Mouse (Mus musculus): ENCODE measurements around the gene 2410137M14Rik. TPM values are rescaled to one million over a fixed set of nuclear protein-coding genes. Genes with fewer than 3 reads are reported as not detected.

The 2410137M14Rik gene
- polyA plus RNA-seq, 1 experiment from 2014 or later, result not detected

DNA sequence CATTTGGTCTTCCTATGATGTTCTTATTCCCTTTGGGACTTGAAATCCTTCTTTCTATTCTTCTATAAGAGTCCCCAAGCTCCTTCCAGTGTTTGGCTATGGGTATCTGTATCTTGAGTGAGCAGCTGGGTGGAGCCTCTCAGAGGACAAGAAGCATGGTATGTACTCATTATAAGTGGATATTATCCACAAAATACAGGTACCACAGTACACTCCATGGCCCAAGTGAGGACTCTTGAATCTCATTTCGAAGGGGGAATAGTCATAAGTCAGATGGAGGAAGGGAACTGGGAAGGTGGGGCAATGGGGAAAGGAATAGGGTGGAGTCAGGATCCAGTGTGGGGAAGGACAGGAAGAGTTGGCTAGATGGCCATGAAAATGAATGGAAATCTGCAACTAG lies 28.0 kb downstream of the 2410137M14Rik start:
- Histone ChIP-seq H3K27ac (replicated peaks in 1 of 2; ENCODE audit: control insufficient read depth in 1 of 2, insufficient read depth in 1 of 2, low read depth in 2 of 2, low read length in 2 of 2) (no peak overlapping the region), H3K4me2 (ENCODE audit: low read length) (no peak overlapping the region), H3K9ac (ENCODE audit: low read length) (no peak overlapping the region), H3K9me3 (ENCODE audit: control insufficient read depth, low read length) (no peaks in the 10 kb centered on the region), H3K4me1 (ENCODE audit: control insufficient read depth in 2 of 2, insufficient read depth in 2 of 2, low read length in 2 of 2) (peaks cover 4 to 14% of the 10 kb centered on the region in 2 experiments), H3K4me3 (ENCODE audit: control insufficient read depth in 1 of 2, insufficient read depth in 1 of 2, low read depth in 1 of 2, low read length in 2 of 2) (no peak overlapping the region), H3K27me3 (ENCODE audit: control insufficient read depth, insufficient read depth, low read length) (no peaks in the 10 kb centered on the region), H3K36me3 (ENCODE audit: control insufficient read depth, insufficient read depth, low read length) (peaks cover 45% of the 10 kb centered on the region)
- 88% methylated on average over 1 of the region's 1 CpGs for WGBS
- no peak for ATAC-seq (ENCODE audit: insufficient number of reproducible peaks, insufficient read depth, low FRiP score, low read depth)

DNA sequence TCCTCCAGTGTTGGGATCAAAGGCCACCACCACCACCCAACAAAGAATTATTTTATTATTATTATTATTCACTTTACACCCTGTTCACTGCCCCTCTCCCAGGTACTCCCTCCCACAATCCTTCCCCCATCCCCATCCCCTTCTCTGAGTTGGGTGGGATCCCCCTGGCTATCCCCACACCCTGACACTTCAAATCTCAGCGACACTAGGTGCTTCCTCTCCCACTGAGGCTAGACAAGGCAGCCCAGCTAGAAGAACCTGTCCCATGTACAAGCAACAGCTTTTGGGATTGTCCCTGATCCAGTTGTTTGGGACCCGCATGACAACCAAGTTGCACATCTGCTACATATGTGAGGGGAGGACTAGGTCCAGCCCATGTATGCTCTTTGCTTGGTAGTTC lies 28.4 kb downstream of the 2410137M14Rik start:
- H3K27me3 ChIP-seq (ENCODE audit: control insufficient read depth, insufficient read depth, low read length), result no peaks in the 10 kb centered on the region
- H3K4me2 ChIP-seq (ENCODE audit: low read length), result no peak overlapping the region
- H3K36me3 ChIP-seq (ENCODE audit: control insufficient read depth, insufficient read depth, low read length), result peaks cover 45% of the 10 kb centered on the region
- 76% methylated on average over 2 of the region's 2 CpGs for WGBS
- no peak for ATAC-seq (ENCODE audit: insufficient number of reproducible peaks, insufficient read depth, low FRiP score, low read depth)
- peaks cover 3 to 14% of the 10 kb centered on the region in 2 experiments for H3K4me1 ChIP-seq (ENCODE audit: control insufficient read depth in 2 of 2, insufficient read depth in 2 of 2, low read length in 2 of 2)
- no peak overlapping the region for H3K9ac ChIP-seq (ENCODE audit: low read length)
- no peaks in the 10 kb centered on the region for H3K9me3 ChIP-seq (ENCODE audit: control insufficient read depth, low read length)
- H3K27ac ChIP-seq (replicated peaks in 1 of 2; ENCODE audit: control insufficient read depth in 1 of 2, insufficient read depth in 1 of 2, low read depth in 2 of 2, low read length in 2 of 2), result no peak overlapping the region
- no peak overlapping the region for H3K4me3 ChIP-seq (ENCODE audit: control insufficient read depth in 1 of 2, insufficient read depth in 1 of 2, low read depth in 1 of 2, low read length in 2 of 2)

DNA sequence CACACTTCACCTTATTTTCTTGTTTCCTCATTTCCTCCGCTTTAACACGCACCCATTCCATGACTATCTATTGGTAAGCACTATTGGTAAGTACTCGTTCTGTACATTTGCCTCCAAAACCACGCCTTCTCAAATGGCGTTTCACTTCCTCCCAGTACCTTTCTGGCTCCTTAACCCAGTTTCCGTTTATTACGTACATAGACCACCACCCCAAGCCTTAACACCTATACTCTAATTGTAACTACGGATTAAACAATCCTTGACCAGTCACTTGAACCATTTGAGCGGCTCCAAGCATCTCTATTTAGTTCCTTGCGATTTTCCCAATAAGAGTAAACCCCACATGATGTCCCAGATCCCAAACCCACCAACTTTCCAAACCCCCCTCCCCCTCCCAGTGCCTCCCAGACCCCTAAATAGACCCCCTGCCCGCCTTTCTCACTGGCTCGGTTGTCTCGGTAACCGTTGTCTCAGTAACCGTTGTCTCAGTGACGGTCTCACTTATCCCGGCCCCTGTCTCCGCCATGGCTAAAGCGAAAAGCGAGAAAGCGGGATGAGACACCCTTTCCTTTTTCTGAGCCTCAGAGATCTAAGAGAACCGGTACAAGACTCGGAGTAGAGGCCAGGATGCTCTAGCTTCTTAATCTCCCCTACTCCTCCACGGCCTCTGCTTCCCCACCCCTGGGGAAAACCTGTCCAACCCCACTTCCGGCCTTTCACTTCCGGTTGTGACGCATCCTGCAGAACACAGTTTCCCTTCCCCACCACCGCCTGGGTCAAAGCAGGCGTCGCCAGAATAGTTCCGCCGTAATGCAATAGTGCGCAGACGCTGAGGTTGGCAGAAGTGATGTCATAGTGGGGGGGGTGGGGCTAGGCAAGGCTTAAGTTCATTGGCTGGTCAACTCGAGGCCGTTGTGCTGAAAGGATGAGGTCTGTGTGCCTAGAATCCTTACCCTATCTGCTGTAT lies 29.8 kb downstream of the 2410137M14Rik start, which contains the start of gene Ppp1r11:
TSS of gene Ppp1r11 (minus strand) at position 761 of the 967 bp plus-strand sequence.
- peak within 1 kb of the TSS; percentile 66 to 95 for H3K4me3 ChIP-seq (ENCODE audit: control insufficient read depth in 1 of 2, insufficient read depth in 1 of 2, low read depth in 1 of 2, low read length in 2 of 2)
- peak within 1 kb of the TSS; percentile 80 for H3K9ac ChIP-seq (ENCODE audit: low read length)
- H3K9me3 ChIP-seq (ENCODE audit: control insufficient read depth, low read length), result no peaks in the 10 kb centered on the region
- peak within 1 kb of the TSS; percentile 78 for H3K4me2 ChIP-seq (ENCODE audit: low read length)
- WGBS, result 3% methylated on average over 36 of the region's 36 CpGs
- peaks cover 6 to 15% of the 10 kb centered on the region in 2 experiments for H3K4me1 ChIP-seq (ENCODE audit: control insufficient read depth in 2 of 2, insufficient read depth in 2 of 2, low read length in 2 of 2)
- H3K36me3 ChIP-seq (ENCODE audit: control insufficient read depth, insufficient read depth, low read length), result peaks cover 39% of the 10 kb centered on the region
- H3K27me3 ChIP-seq (ENCODE audit: control insufficient read depth, insufficient read depth, low read length), result peaks cover 5% of the 10 kb centered on the region
- peak within 1 kb of the TSS; percentile 62 to 64; a peak in 3 of 4 replicates for H3K27ac ChIP-seq (replicated peaks in 1 of 2; ENCODE audit: control insufficient read depth in 1 of 2, insufficient read depth in 1 of 2, low read depth in 2 of 2, low read length in 2 of 2)
- peak; percentile 98 for ATAC-seq (ENCODE audit: insufficient number of reproducible peaks, insufficient read depth, low FRiP score, low read depth)

DNA sequence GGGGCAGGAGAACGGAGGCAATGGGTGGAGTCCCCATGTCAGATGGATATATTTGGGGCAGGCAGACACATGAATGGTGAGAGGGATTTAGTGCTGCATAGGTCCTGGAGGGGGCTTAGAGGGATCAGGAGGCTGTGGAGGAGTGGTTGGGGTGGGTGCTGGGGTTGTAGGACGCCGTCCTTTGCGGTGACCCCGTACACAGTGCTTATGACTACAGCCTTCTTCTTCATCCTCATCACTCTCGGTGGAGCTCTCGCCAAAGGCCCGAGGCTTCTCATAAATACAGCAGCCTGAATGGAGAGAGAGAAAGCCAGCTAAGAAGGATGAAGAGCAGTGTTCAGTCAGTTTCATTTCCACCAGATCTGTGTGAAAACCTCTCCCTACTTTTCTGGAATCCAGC lies 31.8 kb downstream of the 2410137M14Rik start:
- WGBS, result 97% methylated on average over 8 of the region's 8 CpGs
- ATAC-seq (ENCODE audit: insufficient number of reproducible peaks, insufficient read depth, low FRiP score, low read depth), result no peak
- no peak overlapping the region for H3K4me3 ChIP-seq (ENCODE audit: control insufficient read depth in 1 of 2, insufficient read depth in 1 of 2, low read depth in 1 of 2, low read length in 2 of 2)
- peaks cover 25% of the 10 kb centered on the region for H3K27me3 ChIP-seq (ENCODE audit: control insufficient read depth, insufficient read depth, low read length)
- H3K36me3 ChIP-seq (ENCODE audit: control insufficient read depth, insufficient read depth, low read length), result peaks cover 22% of the 10 kb centered on the region
- no peak overlapping the region for H3K27ac ChIP-seq (replicated peaks in 1 of 2; ENCODE audit: control insufficient read depth in 1 of 2, insufficient read depth in 1 of 2, low read depth in 2 of 2, low read length in 2 of 2)
- no peak overlapping the region for H3K9ac ChIP-seq (ENCODE audit: low read length)
- peaks cover 6 to 15% of the 10 kb centered on the region in 2 experiments for H3K4me1 ChIP-seq (ENCODE audit: control insufficient read depth in 2 of 2, insufficient read depth in 2 of 2, low read length in 2 of 2)
- no peaks in the 10 kb centered on the region for H3K9me3 ChIP-seq (ENCODE audit: control insufficient read depth, low read length)
- no peak overlapping the region for H3K4me2 ChIP-seq (ENCODE audit: low read length)

DNA sequence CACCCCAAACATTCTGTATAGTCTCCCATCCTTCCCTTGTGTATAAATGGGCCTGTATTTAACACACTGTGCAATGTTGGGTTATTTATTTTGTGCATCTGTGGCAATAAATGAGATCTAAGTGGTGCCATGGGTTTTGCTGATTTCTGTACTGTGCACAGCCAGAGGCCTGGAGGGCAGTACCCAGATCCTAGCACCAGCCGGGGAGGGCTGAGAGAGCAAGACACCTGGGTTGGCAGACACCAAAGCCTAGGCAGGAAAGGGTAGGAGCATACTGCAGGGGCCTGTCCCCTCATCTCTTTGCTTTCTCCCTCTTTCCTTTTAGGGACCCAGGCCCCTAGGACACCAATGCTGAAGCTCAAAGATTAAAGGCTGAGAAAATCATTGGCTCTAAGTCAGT lies 32.8 kb downstream of the 2410137M14Rik start:
- Histone ChIP-seq H3K4me1 (ENCODE audit: control insufficient read depth in 2 of 2, insufficient read depth in 2 of 2, low read length in 2 of 2) (peaks cover 6 to 16% of the 10 kb centered on the region in 2 experiments), H3K9me3 (ENCODE audit: control insufficient read depth, low read length) (no peaks in the 10 kb centered on the region), H3K4me2 (ENCODE audit: low read length) (no peak overlapping the region), H3K9ac (ENCODE audit: low read length) (no peak overlapping the region), H3K27ac (replicated peaks in 1 of 2; ENCODE audit: control insufficient read depth in 1 of 2, insufficient read depth in 1 of 2, low read depth in 2 of 2, low read length in 2 of 2) (no peak overlapping the region), H3K27me3 (ENCODE audit: control insufficient read depth, insufficient read depth, low read length) (peaks cover 35% of the 10 kb centered on the region), H3K36me3 (ENCODE audit: control insufficient read depth, insufficient read depth, low read length) (peaks cover 12% of the 10 kb centered on the region), H3K4me3 (ENCODE audit: control insufficient read depth in 1 of 2, insufficient read depth in 1 of 2, low read depth in 1 of 2, low read length in 2 of 2) (no peak overlapping the region)
- no peak for ATAC-seq (ENCODE audit: insufficient number of reproducible peaks, insufficient read depth, low FRiP score, low read depth)
- WGBS, result 78% methylated on average over 1 of the region's 1 CpGs

DNA sequence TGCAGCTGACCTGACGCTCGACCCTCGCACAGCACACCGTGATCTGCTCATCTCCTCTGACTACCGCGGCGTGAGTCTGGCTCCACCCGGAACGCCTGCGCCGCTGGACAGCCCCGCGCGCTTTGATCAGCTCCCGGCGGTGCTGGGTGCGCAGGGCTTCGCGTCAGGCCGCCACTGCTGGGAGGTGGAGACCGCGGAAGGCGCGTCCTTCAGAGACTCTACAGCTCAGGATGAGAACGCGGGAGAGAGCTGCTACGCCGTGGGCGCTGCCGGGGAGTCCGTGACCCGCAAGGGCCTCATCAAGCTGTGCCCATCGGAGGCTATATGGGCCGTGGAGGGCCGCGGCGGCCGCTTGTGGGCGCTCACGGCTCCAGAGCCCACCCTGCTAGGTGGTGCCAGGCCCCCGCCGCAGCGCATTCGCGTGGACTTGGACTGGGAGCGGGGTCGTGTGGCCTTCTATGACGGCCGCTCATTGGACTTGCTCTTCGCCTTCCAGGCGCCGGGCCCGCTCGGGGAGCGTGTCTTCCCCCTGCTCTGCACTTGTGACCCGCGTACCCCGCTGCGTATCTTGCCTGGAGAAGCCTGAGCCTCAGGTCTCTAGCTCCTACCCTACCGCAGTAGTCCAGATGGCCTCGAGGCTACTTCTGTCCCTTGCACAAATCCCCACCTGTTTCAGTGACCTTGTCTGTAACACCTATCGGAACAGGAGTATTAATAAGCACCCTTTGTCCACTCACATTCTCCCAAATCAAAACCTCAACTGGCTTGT lies 33.8 kb downstream of the 2410137M14Rik start:
- Histone ChIP-seq H3K9me3 (ENCODE audit: control insufficient read depth, low read length) (no peaks in the 10 kb centered on the region), H3K4me1 (ENCODE audit: control insufficient read depth in 2 of 2, insufficient read depth in 2 of 2, low read length in 2 of 2) (peaks cover 9 to 23% of the 10 kb centered on the region in 2 experiments), H3K4me3 (ENCODE audit: control insufficient read depth in 1 of 2, insufficient read depth in 1 of 2, low read depth in 1 of 2, low read length in 2 of 2) (peak overlapping the region; percentile 48 to 57), H3K9ac (ENCODE audit: low read length) (peak overlapping the region; percentile 73), H3K27ac (replicated peaks in 1 of 2; ENCODE audit: control insufficient read depth in 1 of 2, insufficient read depth in 1 of 2, low read depth in 2 of 2, low read length in 2 of 2) (no peak overlapping the region), H3K27me3 (ENCODE audit: control insufficient read depth, insufficient read depth, low read length) (peaks cover 45% of the 10 kb centered on the region), H3K36me3 (ENCODE audit: control insufficient read depth, insufficient read depth, low read length) (peaks cover 12% of the 10 kb centered on the region), H3K4me2 (ENCODE audit: low read length) (peak overlapping the region; percentile 96)
- 1% methylated on average over 57 of the region's 62 CpGs for WGBS
- no peak; the same call in 1 of the 2 replicates for ATAC-seq (ENCODE audit: insufficient number of reproducible peaks, insufficient read depth, low FRiP score, low read depth)

DNA sequence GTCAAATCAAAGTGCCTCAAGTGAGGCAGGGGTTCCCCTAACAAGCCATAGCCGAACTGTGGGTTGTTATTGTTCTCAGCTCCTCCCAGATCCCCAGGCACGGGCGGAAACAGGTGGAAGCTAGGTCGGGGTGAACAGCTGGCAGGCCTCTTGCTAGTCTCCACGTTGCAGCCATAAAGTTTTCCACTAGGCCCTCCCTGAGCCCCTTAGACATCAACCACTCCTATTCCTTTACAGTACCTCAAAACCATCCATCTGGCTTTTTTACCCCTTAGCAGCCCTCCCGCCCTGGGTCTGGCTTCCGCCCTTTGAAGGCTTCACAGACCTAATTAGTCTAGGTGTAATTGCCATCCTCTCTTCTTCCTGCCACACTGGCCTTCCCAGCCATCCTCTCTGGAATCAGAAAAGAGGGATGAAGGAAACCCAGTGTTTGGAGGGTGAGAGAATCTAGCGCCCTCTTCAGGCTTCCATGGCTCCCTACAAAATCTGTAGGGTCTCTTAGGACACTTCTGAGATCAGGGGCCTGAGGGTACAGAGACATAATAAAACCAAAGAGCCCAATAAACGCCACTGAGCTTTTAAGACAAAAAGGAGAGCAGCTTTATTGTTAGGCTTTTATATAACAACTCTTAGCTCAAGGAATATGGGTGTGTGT lies 36.8 kb downstream of the 2410137M14Rik start:
- no peak overlapping the region for H3K4me2 ChIP-seq (ENCODE audit: low read length)
- 31% methylated on average over 7 of the region's 9 CpGs for WGBS
- no peak overlapping the region for H3K27ac ChIP-seq (replicated peaks in 1 of 2; ENCODE audit: control insufficient read depth in 1 of 2, insufficient read depth in 1 of 2, low read depth in 2 of 2, low read length in 2 of 2)
- peaks cover 7% of the 10 kb centered on the region for H3K36me3 ChIP-seq (ENCODE audit: control insufficient read depth, insufficient read depth, low read length)
- no peaks in the 10 kb centered on the region for H3K9me3 ChIP-seq (ENCODE audit: control insufficient read depth, low read length)
- no peak overlapping the region for H3K9ac ChIP-seq (ENCODE audit: low read length)
- no peak for ATAC-seq (ENCODE audit: insufficient number of reproducible peaks, insufficient read depth, low FRiP score, low read depth)
- peaks cover 57% of the 10 kb centered on the region for H3K27me3 ChIP-seq (ENCODE audit: control insufficient read depth, insufficient read depth, low read length)
- H3K4me1 ChIP-seq (ENCODE audit: control insufficient read depth in 2 of 2, insufficient read depth in 2 of 2, low read length in 2 of 2), result peaks cover 9 to 13% of the 10 kb centered on the region in 2 experiments; a peak in 3 of 4 replicates
- H3K4me3 ChIP-seq (ENCODE audit: control insufficient read depth in 1 of 2, insufficient read depth in 1 of 2, low read depth in 1 of 2, low read length in 2 of 2), result no peak overlapping the region
